Mouse (Mus musculus) neural tube, embryonic 12.5 days (tissue): ENCODE results near the gene Cabs1. TPM values are rescaled to one million over a fixed set of nuclear protein-coding genes. Genes with fewer than 3 reads are reported as not detected.

Experiments
- ATAC-seq: fragments of 200-750 bp; cut with Nextera tagmentation; 2 replicates; pipeline ENCODE4 v1.8.0; 2017; ENCODE audit warnings: low read depth, mild to moderate bottlenecking, moderate TSS enrichment, moderate library complexity; ENCODE audit not compliant: low FRiP score
- H3K27ac ChIP-seq: fragments of 300-500 bp; sonication (generic); 2 replicates; pipeline ENCODE4 v1.5.1; 2016
- H3K27me3 ChIP-seq: fragments of 300-500 bp; sonication (generic); replicated peaks from 2 replicates; pipeline ENCODE4 v1.6.1; 2016; ENCODE audit warnings: mild to moderate bottlenecking
- H3K36me3 ChIP-seq: fragments of 300-500 bp; sonication (generic); 2 replicates; pipeline ENCODE4 v1.6.1; 2016; ENCODE audit warnings: mild to moderate bottlenecking
- H3K4me1 ChIP-seq: fragments of 300-500 bp; sonication (generic); 2 replicates; pipeline ENCODE4 v1.6.1; 2016
- H3K4me2 ChIP-seq: fragments of 300-500 bp; sonication (generic); replicated peaks from 2 replicates; pipeline ENCODE4 v1.6.1; 2016; ENCODE audit warnings: mild to moderate bottlenecking
- H3K4me3 ChIP-seq: fragments of 300-500 bp; sonication (generic); 2 replicates; pipeline ENCODE4 v1.5.1; 2016
- H3K9ac ChIP-seq: fragments of 300-500 bp; sonication (generic); 2 replicates; pipeline ENCODE4 v1.6.1; 2016; ENCODE audit warnings: mild to moderate bottlenecking
- H3K9me3 ChIP-seq: fragments of 300-500 bp; sonication (generic); 2 replicates; pipeline ENCODE4 v1.6.1; 2016; ENCODE audit warnings: mild to moderate bottlenecking
- WGBS: fragments of 180-500 bp; shearing (Covaris S2); methylation state at CpG from one replicate; pipeline ENCODE4 v1.1.7; 2016; 5-methylcytosine and 5-hydroxymethylcytosine counted together
- polyA plus RNA-seq: library from polyadenylated mRNA; unstranded; fragments of >200 nt; fragmentation: Nextera tagmentation; extraction: Ambion mirVana; gene quantifications from 2 replicates; pipeline ENCODE4 v1.2.1, GENCODE M21; 2016

Gene Cabs1
- not detected in 2 replicates for polyA plus RNA-seq

- H3K27ac ChIP-seq: no peak within 1 kb of the TSS
- no peak within 1 kb of the TSS for H3K4me3 ChIP-seq
- H3K9ac ChIP-seq: no peak within 1 kb of the TSS
- H3K36me3 ChIP-seq: no peaks in the 10 kb centered on the region
- H3K27me3 ChIP-seq: no peaks in the 10 kb centered on the region
- H3K4me2 ChIP-seq: no peak within 1 kb of the TSS
- no peaks in the 10 kb centered on the region for H3K9me3 ChIP-seq
- no peak for ATAC-seq
- WGBS: 92% methylated on average over 3 of the region's 3 CpGs
- no peaks in the 10 kb centered on the region for H3K4me1 ChIP-seq
These were observed at the start of gene Cabs1 for GRCm38 (mm10) chr5:87979139-87979538. Gene Cabs1, plus strand, starts transcription at chr5:87979439.

DNA sequence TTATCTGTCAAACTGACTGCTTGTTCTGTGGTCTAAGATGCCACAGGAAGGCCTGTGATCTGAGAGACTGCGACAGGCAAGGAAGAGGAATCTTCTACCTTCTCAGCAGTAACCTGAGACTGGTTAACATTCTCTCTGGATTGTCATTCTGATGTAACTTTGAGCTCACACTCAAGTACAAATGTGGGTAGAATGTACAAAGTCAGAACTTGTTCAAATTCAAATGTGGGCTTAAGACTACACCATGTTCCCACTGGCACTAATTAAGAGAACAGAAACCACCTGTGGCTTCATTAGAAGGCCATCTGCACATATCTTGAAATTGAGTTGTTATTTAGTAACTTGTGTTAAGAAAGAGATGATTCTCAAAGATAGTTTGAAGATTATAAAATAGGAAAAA lies 47.6 kb upstream of the Cabs1 start:
- no peaks in the 10 kb centered on the region for H3K9me3 ChIP-seq
- no peak overlapping the region for H3K4me3 ChIP-seq
- no peaks in the 10 kb centered on the region for H3K36me3 ChIP-seq
- WGBS: 57% methylated on average over 1 of the region's 1 CpGs
- H3K27me3 ChIP-seq: no peaks in the 10 kb centered on the region
- no peak for ATAC-seq
- H3K4me2 ChIP-seq: no peak overlapping the region
- H3K9ac ChIP-seq: no peak overlapping the region
- H3K27ac ChIP-seq: no peak overlapping the region
- no peaks in the 10 kb centered on the region for H3K4me1 ChIP-seq

- no peaks in the 10 kb centered on the region for H3K4me1 ChIP-seq
- H3K9ac ChIP-seq: no peak overlapping the region
- no peaks in the 10 kb centered on the region for H3K36me3 ChIP-seq
- ATAC-seq: no peak
- H3K27me3 ChIP-seq: no peaks in the 10 kb centered on the region
- H3K4me3 ChIP-seq: no peak overlapping the region
- 56% methylated on average over 3 of the region's 3 CpGs for WGBS
- no peak overlapping the region for H3K4me2 ChIP-seq
- H3K9me3 ChIP-seq: no peaks in the 10 kb centered on the region
- no peak overlapping the region for H3K27ac ChIP-seq
These were observed 38.5 kb upstream of the Cabs1 start for GRCm38 (mm10) chr5:87940752-87941151.

DNA sequence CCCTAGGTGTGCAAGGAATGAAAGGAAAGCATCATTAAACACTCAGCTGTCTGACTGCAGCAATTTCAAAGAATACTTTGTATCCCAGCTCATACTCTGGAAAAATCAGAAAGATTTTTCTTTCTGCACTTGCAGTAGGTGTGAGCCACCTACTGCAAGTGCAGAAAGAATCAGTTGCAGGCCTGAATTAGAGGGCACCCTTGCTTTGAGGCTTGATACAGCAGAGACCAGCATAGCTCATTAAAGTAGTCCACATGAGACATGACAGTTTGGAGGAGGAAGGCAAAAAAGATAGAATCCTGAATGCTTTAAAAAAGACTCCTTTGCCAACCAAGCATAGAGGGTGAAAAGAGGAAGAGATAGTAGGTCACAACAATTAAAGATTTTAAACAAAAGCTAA lies 36.7 kb upstream of the Cabs1 start:
- Histone ChIP-seq H3K27me3 (no peaks in the 10 kb centered on the region), H3K27ac (no peak overlapping the region), H3K4me2 (no peak overlapping the region), H3K36me3 (no peaks in the 10 kb centered on the region), H3K4me3 (no peak overlapping the region), H3K9ac (no peak overlapping the region), H3K4me1 (no peaks in the 10 kb centered on the region), H3K9me3 (no peaks in the 10 kb centered on the region)
- no peak for ATAC-seq

- Histone ChIP-seq H3K4me1 (no peaks in the 10 kb centered on the region), H3K4me2 (no peak overlapping the region), H3K36me3 (no peaks in the 10 kb centered on the region), H3K4me3 (no peak overlapping the region), H3K27me3 (no peaks in the 10 kb centered on the region), H3K9me3 (no peaks in the 10 kb centered on the region), H3K9ac (no peak overlapping the region), H3K27ac (no peak overlapping the region)
- ATAC-seq: no peak
These were observed 27.4 kb upstream of the Cabs1 start for GRCm38 (mm10) chr5:87951836-87952235.

- H3K4me2 ChIP-seq: no peak within 1 kb of the TSS
- 73% methylated on average over 2 of the region's 2 CpGs for WGBS
- no peaks in the 10 kb centered on the region for H3K36me3 ChIP-seq
- H3K4me1 ChIP-seq: no peaks in the 10 kb centered on the region
- H3K27me3 ChIP-seq: no peaks in the 10 kb centered on the region
- no peak within 1 kb of the TSS for H3K4me3 ChIP-seq
- ATAC-seq: no peak
- H3K9ac ChIP-seq: no peak within 1 kb of the TSS
- no peak within 1 kb of the TSS for H3K27ac ChIP-seq
- no peaks in the 10 kb centered on the region for H3K9me3 ChIP-seq
These were observed 10.0 kb upstream of the Cabs1 start, which contains the start of the genes 2310003L06Rik and Gm28434 for GRCm38 (mm10) chr5:87969201-87969600. Gene 2310003L06Rik, plus strand, starts transcription at chr5:87969459. Gene Gm28434, plus strand, starts transcription at chr5:87969517.

- no peaks in the 10 kb centered on the region for H3K27me3 ChIP-seq
- no peak overlapping the region for H3K27ac ChIP-seq
- H3K4me2 ChIP-seq: no peak overlapping the region
- no peaks in the 10 kb centered on the region for H3K9me3 ChIP-seq
- no peak for ATAC-seq
- H3K36me3 ChIP-seq: no peaks in the 10 kb centered on the region
- no peaks in the 10 kb centered on the region for H3K4me1 ChIP-seq
- H3K9ac ChIP-seq: no peak overlapping the region
- WGBS: 68% methylated on average over 3 of the region's 3 CpGs
- no peak overlapping the region for H3K4me3 ChIP-seq
These were observed 3.4 kb downstream of the Cabs1 start for GRCm38 (mm10) chr5:87982468-87983214.

GRCm38 (mm10) chr5:88002249-88002648 lies 23.0 kb downstream of the Cabs1 start, which contains the start of gene Smr3a:
Gene Smr3a, plus strand, starts transcription at chr5:88002549.
- Histone ChIP-seq H3K36me3 (no peaks in the 10 kb centered on the region), H3K27ac (no peak within 1 kb of the TSS), H3K4me2 (no peak within 1 kb of the TSS), H3K4me1 (no peaks in the 10 kb centered on the region), H3K9me3 (no peaks in the 10 kb centered on the region), H3K4me3 (no peak within 1 kb of the TSS), H3K27me3 (no peaks in the 10 kb centered on the region), H3K9ac (no peak within 1 kb of the TSS)
- WGBS: 86% methylated on average over 3 of the region's 3 CpGs
- ATAC-seq: no peak

DNA sequence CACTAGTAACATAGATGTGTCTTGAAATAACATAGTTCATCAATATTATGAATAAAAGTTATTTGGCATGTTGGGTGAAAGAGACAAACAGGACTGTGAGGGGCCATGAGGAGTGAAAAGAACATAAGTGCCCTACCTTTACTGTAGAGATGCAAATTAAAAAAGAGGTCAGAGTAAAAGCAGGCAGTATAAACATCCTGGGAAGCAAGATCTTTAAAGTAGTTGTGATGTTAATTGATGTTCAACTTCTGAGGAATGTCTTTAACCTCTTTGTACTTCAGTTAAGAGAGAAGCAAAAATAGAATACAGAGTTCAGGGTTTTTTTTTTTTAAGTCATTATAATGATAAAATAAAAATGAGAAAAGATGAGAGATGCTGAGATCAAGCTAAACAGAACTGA lies 26.0 kb downstream of the Cabs1 start:
- Histone ChIP-seq H3K4me1 (no peaks in the 10 kb centered on the region), H3K27me3 (no peaks in the 10 kb centered on the region), H3K4me3 (no peak overlapping the region), H3K9ac (no peak overlapping the region), H3K36me3 (no peaks in the 10 kb centered on the region), H3K4me2 (no peak overlapping the region), H3K9me3 (no peaks in the 10 kb centered on the region), H3K27ac (no peak overlapping the region)
- no peak for ATAC-seq

Other genes starting within 250 kb of the Cabs1 start
- gene Csn1s2a, start 204.9 kb upstream of the Cabs1 start, polyA plus RNA-seq: not detected in 2 replicates
- not detected in 2 replicates for gene Csn1s2b, start 171.4 kb upstream of the Cabs1 start, polyA plus RNA-seq
- not detected in 2 replicates for gene Prr27, start 153.8 kb upstream of the Cabs1 start, polyA plus RNA-seq
- gene Odam, start 94.4 kb upstream of the Cabs1 start, polyA plus RNA-seq: not detected in 2 replicates
- gene Csn3, start 53.9 kb upstream of the Cabs1 start, polyA plus RNA-seq: 0.20 and 0.31 TPM in 2 replicates
- gene 2310003L06Rik, start 10.0 kb upstream of the Cabs1 start, polyA plus RNA-seq: not detected in 2 replicates
- not detected in 2 replicates for gene Gm28434, start 9.9 kb upstream of the Cabs1 start, polyA plus RNA-seq
- not detected in 2 replicates for gene Smr3a, start 23.1 kb downstream of the Cabs1 start, polyA plus RNA-seq
- gene Smr2, start 107.1 kb downstream of the Cabs1 start, polyA plus RNA-seq: not detected in 2 replicates
- gene Gm11116, start 132.1 kb downstream of the Cabs1 start, polyA plus RNA-seq: not detected in 2 replicates
- not detected in 2 replicates for gene Gm11115, start 174.7 kb downstream of the Cabs1 start, polyA plus RNA-seq